Mouse (Mus musculus) CH12.LX (cell line): Measurements from ENCODE around the gene Limd1. TPM values are rescaled to one million over a fixed set of nuclear protein-coding genes. Genes with fewer than 3 reads are reported as not detected.

Source experiments
- DNase-seq: peaks from one replicate; pipeline ENCODE4 v3.0.0-alpha.2; 2013; ENCODE audit errors: extremely low read depth
- H3K27ac ChIP-seq: 2 replicates; pipeline ENCODE4 v1.5.1; 2012; ENCODE audit warnings: low read depth, mild to moderate bottlenecking, control low read depth, moderate library complexity; ENCODE audit not compliant: insufficient read depth
- H3K27me3 ChIP-seq: replicated peaks from 2 replicates; pipeline ENCODE3; 2012; ENCODE audit warnings: inconsistent platforms
- H3K36me3 ChIP-seq, 2 experiments: replicated peaks in 1 of 2; 2 replicates each; pipeline versions ENCODE3 to v1.6.1; 2012; ENCODE audit warnings: inconsistent platforms in 1 of 2, low read length in 1 of 2, mild to moderate bottlenecking in 1 of 2, mixed read lengths in 1 of 2, moderate library complexity in 1 of 2; ENCODE audit not compliant: control insufficient read depth in 1 of 2, insufficient read depth in 1 of 2
- H3K4me1 ChIP-seq, 2 experiments: 2 replicates each; pipeline ENCODE4 v1.6.1; 2012; ENCODE audit warnings: inconsistent platforms in 1 of 2, moderate library complexity in 1 of 2; ENCODE audit not compliant: insufficient read depth in 2 of 2, control insufficient read depth in 1 of 2
- H3K4me2 ChIP-seq: 2 replicates; pipeline ENCODE4 v1.6.1; 2012; ENCODE audit warnings: low read depth, mild to moderate bottlenecking, control low read depth; ENCODE audit not compliant: poor library complexity, insufficient read depth, severe bottlenecking
- H3K4me3 ChIP-seq, 3 experiments: fragments of 150-350 bp in 1 of 3; sonication (generic) in 1 of 3; replicated peaks in 1 of 3; 2 replicates each; pipeline versions ENCODE3 to v1.5.1; 2011 to 2012; ENCODE audit warnings: low read depth in 2 of 3, low read length in 2 of 3, mild to moderate bottlenecking in 2 of 3, moderate library complexity in 2 of 3, control low read depth in 1 of 3, improper control_type of control experiment in 1 of 3, inconsistent platforms in 1 of 3, mixed read lengths in 1 of 3; ENCODE audit not compliant: poor library complexity in 1 of 3
- H3K79me2 ChIP-seq: replicated peaks from 2 replicates; pipeline ENCODE4 v1.6.1; 2012; ENCODE audit warnings: mild to moderate bottlenecking, moderate library complexity; ENCODE audit not compliant: control insufficient read depth, poor library complexity, insufficient read depth, severe bottlenecking; ENCODE audit errors: extremely low read depth
- H3K9ac ChIP-seq: 2 replicates; pipeline ENCODE4 v1.6.1; 2012; ENCODE audit warnings: low read depth, mild to moderate bottlenecking, control low read depth, moderate library complexity; ENCODE audit not compliant: insufficient read depth
- H3K9me3 ChIP-seq: replicated peaks from 2 replicates; pipeline ENCODE3; 2012; ENCODE audit warnings: low read length, inconsistent platforms, mixed read lengths
- BHLHE40 ChIP-seq: IDR thresholded peaks from 2 replicates; pipeline ENCODE4 v1.6.1; 2011; ENCODE audit warnings: mild to moderate bottlenecking, low read depth, low read length, improper control_type of control experiment
- CHD2 ChIP-seq: IDR thresholded peaks from 2 replicates; pipeline ENCODE4 v1.6.1; 2011; ENCODE audit warnings: low read length, improper control_type of control experiment
- E2F4 ChIP-seq: IDR thresholded peaks from 2 replicates; pipeline ENCODE4 v1.6.1; 2011; ENCODE audit warnings: low read depth, low read length, improper control_type of control experiment; ENCODE audit not compliant: insufficient replicate concordance
- ELF1 ChIP-seq: IDR thresholded peaks from 2 replicates; pipeline ENCODE4 v1.6.1; 2014; ENCODE audit warnings: low read depth, mild to moderate bottlenecking, inconsistent platforms, low read length, improper control_type of control experiment
- EP300 ChIP-seq: IDR thresholded peaks from 2 replicates; pipeline ENCODE4 v1.6.1; 2011; ENCODE audit warnings: low read length, improper control_type of control experiment
- ETS1 ChIP-seq: conservative IDR thresholded peaks from 2 replicates; pipeline ENCODE4 v1.6.1; 2012; ENCODE audit warnings: low read depth, mild to moderate bottlenecking, inconsistent platforms, low read length, improper control_type of control experiment, moderate library complexity
- JUN ChIP-seq: IDR thresholded peaks from 2 replicates; pipeline ENCODE4 v1.6.1; 2011; ENCODE audit warnings: low read depth, mild to moderate bottlenecking, low read length, improper control_type of control experiment, moderate library complexity; ENCODE audit not compliant: insufficient read depth
- JUND ChIP-seq: conservative IDR thresholded peaks from 2 replicates; pipeline ENCODE4 v1.6.1; 2011; ENCODE audit warnings: low read depth, low read length, improper control_type of control experiment
- MAFK ChIP-seq: IDR thresholded peaks from 2 replicates; pipeline ENCODE4 v1.6.1; 2011; ENCODE audit warnings: low read length, improper control_type of control experiment; ENCODE audit not compliant: insufficient replicate concordance
- MAX ChIP-seq: IDR thresholded peaks from 2 replicates; pipeline ENCODE4 v1.6.1; 2011; ENCODE audit warnings: low read length, improper control_type of control experiment
- MAZ ChIP-seq: IDR thresholded peaks from 2 replicates; pipeline ENCODE4 v1.6.1; 2012; ENCODE audit warnings: low read depth, mild to moderate bottlenecking, inconsistent platforms, low read length, improper control_type of control experiment, moderate library complexity
- MEF2A ChIP-seq: IDR thresholded peaks from 2 replicates; pipeline ENCODE4 v1.6.1; 2014; ENCODE audit warnings: low read depth, mild to moderate bottlenecking, inconsistent platforms, low read length, improper control_type of control experiment, borderline replicate concordance
- MXI1 ChIP-seq: IDR thresholded peaks from 2 replicates; pipeline ENCODE4 v1.6.1; 2011; ENCODE audit warnings: mild to moderate bottlenecking, low read depth, low read length, improper control_type of control experiment
- MYC ChIP-seq: IDR thresholded peaks from 2 replicates; pipeline ENCODE4 v1.6.1; 2011; ENCODE audit warnings: low read depth, mild to moderate bottlenecking, improper control_type of control experiment, low read length
- NRF1 ChIP-seq: IDR thresholded peaks from 2 replicates; pipeline ENCODE4 v1.6.1; 2014; ENCODE audit warnings: low read depth, mild to moderate bottlenecking, inconsistent platforms, low read length, improper control_type of control experiment, moderate library complexity
- PAX5 ChIP-seq: IDR thresholded peaks from 2 replicates; pipeline ENCODE4 v1.6.1; 2012; ENCODE audit warnings: low read length, inconsistent platforms, mixed read lengths
- RAD21 ChIP-seq: IDR thresholded peaks from 2 replicates; pipeline ENCODE4 v1.6.1; 2011; ENCODE audit warnings: low read depth, mild to moderate bottlenecking, low read length, improper control_type of control experiment, moderate library complexity
- RCOR1 ChIP-seq: conservative IDR thresholded peaks from 2 replicates; pipeline ENCODE4 v1.6.1; 2012; ENCODE audit warnings: low read depth, mild to moderate bottlenecking, inconsistent platforms, low read length, improper control_type of control experiment
- SIN3A ChIP-seq: IDR thresholded peaks from 2 replicates; pipeline ENCODE4 v1.6.1; 2012; ENCODE audit warnings: low read length, improper control_type of control experiment, inconsistent platforms
- TBP ChIP-seq: conservative IDR thresholded peaks from 2 replicates; pipeline ENCODE4 v1.6.1; 2011; ENCODE audit warnings: low read depth, low read length, improper control_type of control experiment
- USF1 ChIP-seq: IDR thresholded peaks from 2 replicates; pipeline ENCODE4 v1.6.1; 2014; ENCODE audit warnings: low read depth, mild to moderate bottlenecking, inconsistent platforms, low read length, improper control_type of control experiment
- USF2 ChIP-seq: conservative IDR thresholded peaks from 2 replicates; pipeline ENCODE4 v1.6.1; 2011; ENCODE audit warnings: low read depth, low read length, improper control_type of control experiment
- ZC3H11A ChIP-seq: IDR thresholded peaks from 2 replicates; pipeline ENCODE4 v1.6.1; 2012; ENCODE audit warnings: low read depth, mild to moderate bottlenecking, inconsistent platforms, low read length, improper control_type of control experiment
- ZKSCAN1 ChIP-seq: IDR thresholded peaks from 2 replicates; pipeline ENCODE4 v1.6.1; 2012; ENCODE audit warnings: low read depth, inconsistent platforms, low read length, improper control_type of control experiment, borderline replicate concordance
- ZMIZ1 ChIP-seq: IDR thresholded peaks from 2 replicates; pipeline ENCODE4 v1.6.1; 2012; ENCODE audit warnings: low read depth, mild to moderate bottlenecking, inconsistent platforms, low read length, improper control_type of control experiment
- dilution Hi-C: fragments of 300-500 bp; cut with MboI; formaldehyde crosslinking; loops from 2 replicates; pipeline ENCODE4 v1.14.3; 2020; ENCODE audit warnings: low sequenced_read_pairs; ENCODE audit not compliant: extremely low pct_unique_long_range_greater_than_20kb, extremely low pct_ligation_motif_present
- in situ Hi-C: fragments of 300-500 bp; cut with MboI; formaldehyde crosslinking; loops from 3 replicates; pipeline ENCODE4 v1.14.3; 2019; ENCODE audit warnings: low sequenced_read_pairs, low pct_ligation_motif_present, low pct_unique_long_range_greater_than_20kb, mixed read lengths
- polyA plus RNA-seq: library from polyadenylated mRNA; unstranded; fragments of >175 nt; gene quantifications from 2 replicates; pipeline ENCODE4 v1.2.1, GENCODE M21; 2012; ENCODE audit warnings: low read depth; ENCODE audit not compliant: insufficient read length
- total RNA-seq, 2 experiments: library from RNA; depleted of rRNA; stranded (reverse); fragments of 300-350 nt in 1 of 2; fragments of >200 nt in 1 of 2; gene quantifications; 2 replicates each; pipeline ENCODE4 v1.2.3; 2012 to 2014

Gene Limd1
- total and polyA plus RNA-seq, 3 experiments = 52.7 to 64.5 (median 60.5) TPM

DNA sequence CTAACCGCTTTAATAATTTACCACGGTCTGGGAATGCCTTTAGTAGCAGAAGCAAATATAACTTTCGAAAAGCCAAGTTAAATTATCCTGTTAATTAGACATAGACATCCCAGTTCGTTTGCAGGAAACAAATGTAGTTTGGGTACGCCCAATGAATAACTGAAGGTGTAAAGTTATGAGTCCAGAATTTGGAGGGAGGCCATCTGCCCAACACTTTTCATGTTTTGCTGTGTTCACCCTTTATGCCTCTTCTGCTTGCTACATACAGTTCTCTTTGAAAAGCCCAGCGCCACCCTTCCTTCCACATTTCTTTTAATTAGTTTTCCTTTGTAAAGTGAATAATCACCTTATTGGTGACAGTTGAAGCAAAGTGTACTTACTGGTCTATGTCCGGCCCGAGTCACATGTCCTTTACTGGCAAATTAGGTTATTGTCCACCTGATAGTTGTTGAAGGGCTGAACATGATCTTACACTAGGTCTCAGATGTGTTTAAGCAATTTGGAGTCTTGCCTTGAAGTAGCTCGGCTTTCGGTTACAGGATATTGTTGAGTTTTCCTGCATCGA is 52.1 kb downstream of the Limd1 start:
- dilution Hi-C loops (no loop called here), in situ Hi-C loops (no loop called here)
- peak overlapping the region; percentile 82 for H3K4me2 ChIP-seq
- peaks cover 42% of the 10 kb centered on the region for H3K79me2 ChIP-seq
- peak overlapping the region; percentile 53 for H3K9ac ChIP-seq
- H3K27ac ChIP-seq = no peak overlapping the region
- no peak for DNase-seq
- H3K4me1 ChIP-seq = peaks cover 7 to 51% of the 10 kb centered on the region in 2 experiments
- peak overlapping the region; percentile 72 to 95 (median 94) for H3K4me3 ChIP-seq
- H3K9me3 ChIP-seq = no peaks in the 10 kb centered on the region
- no peaks in the 10 kb centered on the region for H3K27me3 ChIP-seq
- H3K36me3 ChIP-seq = peaks cover 0 to 3% of the 10 kb centered on the region in 2 experiments
- TF ChIP-seq MEF2A (no peak), USF1 (peak; percentile 14; the same call in 1 of the 2 replicates)

DNA sequence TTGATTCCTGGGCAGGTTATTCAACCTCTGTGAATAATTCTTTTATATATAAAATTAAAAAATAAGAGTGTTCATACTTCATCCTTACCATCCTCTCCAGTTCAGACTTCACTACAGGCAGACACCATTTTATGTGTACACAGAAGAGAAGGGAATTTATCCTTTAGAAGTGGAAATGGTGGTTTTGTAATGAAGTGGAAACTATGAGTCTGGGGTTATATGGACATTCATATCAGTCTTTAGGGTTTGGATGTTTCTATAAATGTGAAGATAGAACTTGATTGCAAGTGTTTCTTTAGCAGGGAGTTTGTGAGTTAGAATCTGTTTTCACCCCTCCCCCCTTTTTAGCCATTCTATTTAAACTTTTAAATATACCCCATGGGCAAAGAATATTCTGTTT is 52.7 kb downstream of the Limd1 start:
- Histone ChIP-seq H3K9ac (peak overlapping the region; percentile 53), H3K79me2 (peaks cover 48% of the 10 kb centered on the region), H3K36me3 (peaks cover 3 to 6% of the 10 kb centered on the region in 2 experiments), H3K9me3 (no peaks in the 10 kb centered on the region), H3K27me3 (no peaks in the 10 kb centered on the region), H3K4me1 (peaks cover 13 to 56% of the 10 kb centered on the region in 2 experiments), H3K4me2 (peak overlapping the region; percentile 82), H3K27ac (no peak overlapping the region), H3K4me3 (peak overlapping the region in 2 of 3 experiments; percentile 72 to 94)
- in situ Hi-C loops = no loop called here
- dilution Hi-C loops = no loop called here
- no peak for DNase-seq
- TF ChIP-seq TBP (no peak), ZKSCAN1 (no peak), MAZ (no peak), CHD2 (no peak), ZC3H11A (no peak), JUN (peak; percentile 22; the same call in 1 of the 2 replicates), EP300 (peak; percentile 24; the same call in 1 of the 2 replicates), MXI1 (no peak), MYC (no peak), JUND (0 out of 2 replicates have a peak, but pooled peaks have one; percentile 56)

DNA sequence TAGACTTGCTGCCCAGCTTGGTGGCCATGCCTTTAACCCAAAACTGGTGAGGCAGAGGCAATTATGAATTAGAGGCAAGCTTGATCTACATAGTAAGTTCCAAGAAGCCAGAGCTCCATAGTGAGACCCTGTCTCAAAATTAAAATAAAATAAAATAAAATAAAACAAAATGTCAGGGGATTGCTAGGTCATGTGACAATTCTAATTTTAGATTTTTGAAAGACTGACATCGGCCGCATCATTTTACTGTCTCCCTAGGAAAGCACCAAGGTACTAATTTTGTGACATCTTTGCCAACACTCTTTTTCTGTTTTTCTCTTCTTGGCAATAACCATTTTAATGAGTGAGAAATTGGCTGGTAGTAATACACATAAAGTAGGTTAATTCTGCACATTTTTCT is 58.1 kb downstream of the Limd1 start:
- dilution Hi-C loops = no loop called here

More for the DNA sequence above, 58.1 kb downstream of the Limd1 start:
- Histone ChIP-seq H3K36me3 (peaks cover 3 to 6% of the 10 kb centered on the region in 2 experiments), H3K9ac (no peak overlapping the region), H3K9me3 (no peaks in the 10 kb centered on the region), H3K27ac (peak overlapping the region; percentile 72; the same call in 1 of the 2 replicates), H3K4me3 (no peak overlapping the region), H3K27me3 (no peaks in the 10 kb centered on the region), H3K79me2 (peaks cover 72% of the 10 kb centered on the region), H3K4me1 (peaks cover 11 to 80% of the 10 kb centered on the region in 2 experiments), H3K4me2 (peak overlapping the region; percentile 89)
- DNase-seq = no peak
- TF ChIP-seq PAX5 (no peak), NRF1 (no peak), ETS1 (no peak; the same call in 1 of the 2 replicates), ZMIZ1 (no peak), MEF2A (peak; percentile 75; the same call in 1 of the 2 replicates), USF2 (no peak), USF1 (peak; percentile 51), SIN3A (no peak), RCOR1 (no peak), MAFK (no peak), BHLHE40 (0 out of 2 replicates have a peak, but pooled peaks have one; percentile 21), TBP (no peak), ELF1 (no peak), ZKSCAN1 (no peak), JUND (no peak), MYC (no peak), E2F4 (no peak), MAX (no peak), RAD21 (no peak)
- in situ Hi-C loops = no loop called here
